Mouse (Mus musculus) adrenal gland, postnatal 10 days (tissue): Measurements from ENCODE around the gene Ildr2. TPM values are rescaled to one million over a fixed set of nuclear protein-coding genes. Genes with fewer than 3 reads are reported as not detected.
A peak's percentile ranks its signal among the peaks of the same experiment; 100 is the strongest.

Experiments
- DNase-seq: peaks from one replicate; pipeline ENCODE4 v3.0.0; 2021; ENCODE audit warnings: mixed read lengths
- long read RNA-seq, 2 experiments: library from polyadenylated mRNA; stranded (forward); transcript quantifications; one replicate each; pipeline ENCODE4 v2.0.0; 2021
- total RNA-seq, 2 experiments: library from RNA; stranded (reverse); gene quantifications; 2 replicates each; pipeline ENCODE4 v1.2.3; 2021

Ildr2 gene
- total RNA-seq = 1 to 10 TPM; 3.4 to 3.5 TPM
- long read RNA-seq, experiment 1, partial matches to known transcripts = 1 of 1 reads
- long read RNA-seq, experiment 1, other reads (novel, unspliced or antisense) = 0 of 1 reads
- long read RNA-seq, experiment 2 = 0 reads

- peak; percentile 80 for DNase-seq
Observed at GRCm38 (mm10) chr1:166253898-166254894, at the start of gene Ildr2. Ildr2 (plus strand) TSS chr1:166254139.

GRCm38 (mm10) chr1:166204171-166204570 is 49.8 kb upstream of the Ildr2 start:
- DNase-seq = no peak

- DNase-seq = no peak
Observed at GRCm38 (mm10) chr1:166205159-166205558, 48.8 kb upstream of the Ildr2 start.

- DNase-seq = no peak
Observed at GRCm38 (mm10) chr1:166209371-166209770, 44.6 kb upstream of the Ildr2 start.

- DNase-seq = no peak
Observed at GRCm38 (mm10) chr1:166214181-166214580, 39.8 kb upstream of the Ildr2 start.

GRCm38 (mm10) chr1:166238315-166238969 is 15.5 kb upstream of the Ildr2 start, which contains the start of gene Mael:
Mael (minus strand) TSS chr1:166238747.
- no peak for DNase-seq

GRCm38 (mm10) chr1:166244285-166244684 is 9.7 kb upstream of the Ildr2 start:
- no peak for DNase-seq

- DNase-seq = no peak
Observed at GRCm38 (mm10) chr1:166255091-166255490, 1.2 kb downstream of the Ildr2 start.

GRCm38 (mm10) chr1:166255651-166256050 is 1.7 kb downstream of the Ildr2 start:
- peak; percentile 11 for DNase-seq

- no peak for DNase-seq
Observed at GRCm38 (mm10) chr1:166256302-166256701, 2.4 kb downstream of the Ildr2 start.

GRCm38 (mm10) chr1:166256898-166257297 is 3.0 kb downstream of the Ildr2 start:
- no peak for DNase-seq

GRCm38 (mm10) chr1:166259526-166259925 is 5.6 kb downstream of the Ildr2 start:
- DNase-seq = no peak

GRCm38 (mm10) chr1:166266001-166266705 is 12.2 kb downstream of the Ildr2 start:
- DNase-seq = no peak

- DNase-seq = no peak
Observed at GRCm38 (mm10) chr1:166266918-166267317, 13.0 kb downstream of the Ildr2 start.

GRCm38 (mm10) chr1:166268218-166268617 is 14.3 kb downstream of the Ildr2 start:
- DNase-seq = no peak

- DNase-seq = peak; percentile 63
Observed at GRCm38 (mm10) chr1:166278786-166279185, 24.8 kb downstream of the Ildr2 start.

GRCm38 (mm10) chr1:166279580-166280206 is 25.8 kb downstream of the Ildr2 start:
- no peak for DNase-seq

- peak; percentile 64 for DNase-seq
Observed at GRCm38 (mm10) chr1:166280566-166280965, 26.6 kb downstream of the Ildr2 start.

GRCm38 (mm10) chr1:166281287-166281686 is 27.3 kb downstream of the Ildr2 start:
- no peak for DNase-seq

GRCm38 (mm10) chr1:166281836-166282235 is 27.9 kb downstream of the Ildr2 start:
- no peak for DNase-seq

- DNase-seq = peak; percentile 38
Observed at GRCm38 (mm10) chr1:166282597-166283210, 28.8 kb downstream of the Ildr2 start.
